In genomic region chr9:121556913-121557312, GRCm38 (mm10) we compare ENCODE assay signal across 12 mouse cellular contexts.
DNase-seq lines count a peak whose midpoint lies in the region; ATAC-seq and TF ChIP-seq lines count a peak whose summit lies in the region.
"Had no signal": no experiment of that assay in that cellular context is flagged by ENCODE, and none has a peak within 500 bp of the region (broad histone marks: within the 10 kb centered on the region; RNA-seq: fewer than 3 reads in every experiment).

No protein-coding gene starts in this region.

- intact Hi-C loops in left cerebral cortex, postnatal 25 days (cut with DNase I) = loop anchor here (1.0 to 5.0 kb wide), 3 partner anchors 43 to 110 kb away; no protein-coding TSS in a partner anchor

- no peaks in the 10 kb centered on the region for H3K9me3 ChIP-seq in heart, embryonic 12.5 days (replicated peaks)
- H3K9me3 ChIP-seq in MEL (replicated peaks; ENCODE audit: insufficient read depth, low read length) = no peaks in the 10 kb centered on the region
- H3K9me3 ChIP-seq: limb, embryonic 10.5 days had no signal

- no peak for TF ChIP-seq CTCF in MEL (IDR thresholded peaks at IDR 0.05 in 2 of 3, conservative IDR thresholded peaks at IDR 0.05 in 1 of 3; ENCODE audit: control insufficient read depth in 1 of 3, insufficient read depth in 1 of 3, low read depth in 2 of 3, low read length in 3 of 3, poor library complexity in 1 of 3, severe bottlenecking in 1 of 3)

- no peak overlapping the region for H3K9ac ChIP-seq in heart, embryonic 12.5 days
- no peak overlapping the region for H3K9ac ChIP-seq in MEL (ENCODE audit: control insufficient read depth, low read depth, low read length, poor library complexity, severe bottlenecking)
- H3K9ac ChIP-seq: liver, postnatal 0 days had no signal

- no peak for TF ChIP-seq POLR2A in MEL (IDR thresholded peaks at IDR 0.05; ENCODE audit: control insufficient read depth in 1 of 2, insufficient read depth in 1 of 2, low read depth in 1 of 2, low read length in 2 of 2, poor library complexity in 1 of 2)

- TF ChIP-seq RAD21 in MEL (IDR thresholded peaks at IDR 0.05; ENCODE audit: low read depth, low read length) = no peak

- H3K4me1 ChIP-seq in heart, embryonic 12.5 days (replicated peaks) = peaks cover 21% of the 10 kb centered on the region
- no peaks in the 10 kb centered on the region for H3K4me1 ChIP-seq in MEL (ENCODE audit: control insufficient read depth in 1 of 2, insufficient read depth in 2 of 2, low read length in 2 of 2)

- TF ChIP-seq EP300 in MEL (IDR thresholded peaks at IDR 0.05; ENCODE audit: low read depth in 1 of 2, low read length in 2 of 2) = no peak

- no peak overlapping the region for H3K4me2 ChIP-seq in heart, embryonic 12.5 days

- H3K4me3 ChIP-seq in heart, embryonic 12.5 days = no peak overlapping the region
- no peak overlapping the region for H3K4me3 ChIP-seq in MEL (ENCODE audit: control insufficient read depth in 1 of 2, insufficient read depth in 1 of 2, low read depth in 2 of 2, low read length in 2 of 2)
- H3K4me3 ChIP-seq: limb, embryonic 10.5 days had no signal

- H3K79me2 ChIP-seq in MEL (ENCODE audit: control insufficient read depth, insufficient read depth, low read length, poor library complexity) = no peaks in the 10 kb centered on the region

- peak; percentile 26 for DNase-seq in heart, adult 8-10 months (ENCODE audit: low spot score)
- peak; percentile 15 for DNase-seq in MEL (ENCODE audit: low read depth, low spot score)
- DNase-seq in frontal cortex, adult 2 months (ENCODE audit: extremely low spot score in 1 of 2, low spot score in 1 of 2) = peak; percentile 68
- peak; percentile 45 to 93 for DNase-seq in left cerebral cortex, postnatal 25 days (ENCODE audit: low spot score in 2 of 2)
- no peak for DNase-seq in urinary bladder, postnatal 25 days (ENCODE audit: low spot score)
- no peak for DNase-seq in thymus, postnatal 4 days
- DNase-seq in thymus, postnatal 36 days = no peak
- DNase-seq: liver, postnatal 0 days had no signal

- H3K27ac ChIP-seq in heart, embryonic 12.5 days (ENCODE audit: poor library complexity, severe bottlenecking) = no peak overlapping the region
- H3K27ac ChIP-seq in MEL (ENCODE audit: control insufficient read depth, low read depth, low read length) = no peak overlapping the region

- no peaks in the 10 kb centered on the region for H3K36me3 ChIP-seq in heart, embryonic 12.5 days
- no peaks in the 10 kb centered on the region; a peak in 1 of 4 replicates for H3K36me3 ChIP-seq in MEL (ENCODE audit: control insufficient read depth in 1 of 2, insufficient read depth in 2 of 2, low read length in 2 of 2)
- H3K36me3 ChIP-seq: limb, embryonic 10.5 days had no signal

- 14% methylated on average over 5 of the region's 5 CpGs for WGBS in heart, embryonic 12.5 days

- H3K27me3 ChIP-seq in heart, embryonic 12.5 days (replicated peaks) = no peaks in the 10 kb centered on the region
- peaks cover 0 to 1% of the 10 kb centered on the region in 2 experiments; a peak in 1 of 4 replicates for H3K27me3 ChIP-seq in MEL (ENCODE audit: control insufficient read depth in 1 of 2, insufficient read depth in 2 of 2, low read length in 2 of 2)
- H3K27me3 ChIP-seq: CH12.LX had no signal

- no peak for ATAC-seq in heart, embryonic 12.5 days (ENCODE audit: insufficient number of reproducible peaks, low FRiP score)
- ATAC-seq: intestine, postnatal 0 days; liver, postnatal 0 days had no signal

TF ChIP-seq in MEL, 35 proteins besides CTCF, POLR2A, EP300 and RAD21:
- TF ChIP-seq USF1 (IDR thresholded peaks at IDR 0.05; ENCODE audit: low read depth, low read length) (no peak), RCOR1 (IDR thresholded peaks at IDR 0.05; ENCODE audit: low read depth, low read length) (no peak), MAX (IDR thresholded peaks at IDR 0.05; ENCODE audit: low read length) (no peak), ELF1 (IDR thresholded peaks at IDR 0.05; ENCODE audit: low read depth, low read length) (no peak), NRF1 (IDR thresholded peaks at IDR 0.05; ENCODE audit: insufficient read depth, low read depth, low read length, poor library complexity, severe bottlenecking) (no peak), USF2 (IDR thresholded peaks at IDR 0.05; ENCODE audit: borderline replicate concordance in 1 of 2, insufficient read depth in 1 of 2, low read depth in 1 of 2, low read length in 2 of 2) (no peak), GATA1 (IDR thresholded peaks at IDR 0.05; ENCODE audit: low read depth, low read length) (no peak), MYB (IDR thresholded peaks at IDR 0.05; ENCODE audit: low read depth, low read length) (no peak), TBP (IDR thresholded peaks at IDR 0.05; ENCODE audit: low read depth, low read length) (no peak), HCFC1 (IDR thresholded peaks at IDR 0.05; ENCODE audit: low read depth, low read length) (no peak), ZC3H11A (IDR thresholded peaks at IDR 0.05; ENCODE audit: low read depth, low read length) (no peak), MXI1 (IDR thresholded peaks at IDR 0.05; ENCODE audit: low read depth, low read length) (no peak), ZKSCAN1 (IDR thresholded peaks at IDR 0.05; ENCODE audit: low read depth, low read length) (no peak), MAZ (IDR thresholded peaks at IDR 0.05; ENCODE audit: low read depth, low read length) (no peak), NELFE (IDR thresholded peaks at IDR 0.05; ENCODE audit: low read depth, low read length) (no peak), MAFK (IDR thresholded peaks at IDR 0.05; ENCODE audit: borderline replicate concordance, low read depth, low read length) (no peak), MEF2A (IDR thresholded peaks at IDR 0.05; ENCODE audit: extremely low read depth, insufficient replicate concordance, low read depth, low read length, poor library complexity, severe bottlenecking) (no peak), ZNF384 (IDR thresholded peaks at IDR 0.05; ENCODE audit: low read depth, low read length) (no peak), SIN3A (IDR thresholded peaks at IDR 0.05; ENCODE audit: low read length) (no peak)

Comparison
In these comparisons a context has a peak if more than half of its experiments do, and no peak if none do; other contexts are left out.
1. DNase-seq: peak in heart, adult 8-10 months (single experiment), MEL (single experiment), frontal cortex, adult 2 months (2 of 2) and left cerebral cortex, postnatal 25 days (2 of 2); none in urinary bladder, postnatal 25 days (single experiment), thymus, postnatal 4 days (single experiment) and thymus, postnatal 36 days (0 of 2).